ENCODE assay signal across 30 mouse cellular contexts in genomic region chr17:66434566-66434965, GRCm38 (mm10). TPM values are rescaled to one million over a fixed set of nuclear protein-coding genes. Genes with fewer than 3 reads are reported as not detected.
DNase-seq lines count a peak whose midpoint lies in the region; ATAC-seq and TF ChIP-seq lines count a peak whose summit lies in the region.
"Had no signal": no experiment of that assay in that cellular context is flagged by ENCODE, and none has a peak within 500 bp of the region (broad histone marks: within the 10 kb centered on the region; RNA-seq: fewer than 3 reads in every experiment).

No protein-coding gene starts in this region.

- H3K9ac ChIP-seq in hindbrain, embryonic 13.5 days = no peak overlapping the region
- H3K9ac ChIP-seq in hindbrain, embryonic 16.5 days (ENCODE audit: low read depth, low read length) = no peak overlapping the region
- H3K9ac ChIP-seq in forebrain, postnatal 0 days = no peak overlapping the region
- H3K9ac ChIP-seq: kidney, embryonic 15.5 days; limb, embryonic 12.5 days; liver, embryonic 15.5 days; lung, embryonic 14.5 days; neural tube, embryonic 12.5 days had no signal

- peaks cover 62% of the 10 kb centered on the region for H3K4me1 ChIP-seq in hindbrain, embryonic 13.5 days (replicated peaks)
- H3K4me1 ChIP-seq in hindbrain, embryonic 16.5 days (ENCODE audit: control insufficient read depth, insufficient read depth, low read depth, low read length) = peaks cover 3% of the 10 kb centered on the region; the same call in 1 of the 2 replicates
- 0 out of 2 replicates have a peak, but pooled peaks cover 3% of the 10 kb centered on the region for H3K4me1 ChIP-seq in forebrain, postnatal 0 days (ENCODE audit: insufficient read depth)
- H3K4me1 ChIP-seq: liver, embryonic 15.5 days had no signal

- H3K36me3 ChIP-seq in hindbrain, embryonic 13.5 days = peaks cover 37% of the 10 kb centered on the region
- H3K36me3 ChIP-seq in hindbrain, embryonic 16.5 days (ENCODE audit: control insufficient read depth, insufficient read depth, low read length) = 0 out of 2 replicates have a peak, but pooled peaks cover 3% of the 10 kb centered on the region
- peaks cover 16% of the 10 kb centered on the region; the same call in 1 of the 2 replicates for H3K36me3 ChIP-seq in forebrain, postnatal 0 days (ENCODE audit: insufficient read depth)
- H3K36me3 ChIP-seq: liver, embryonic 15.5 days had no signal

- DNase-seq in cerebellum, adult 9-11 months = peak; percentile 59
- DNase-seq in cerebellum, postnatal 36 days = no peak
- DNase-seq in brain, adult 2 months (ENCODE audit: low read depth, low spot score) = peak; percentile 27
- no peak for DNase-seq in forebrain, postnatal 0 days
- no peak for DNase-seq in layer of hippocampus, adult 9-10 months (ENCODE audit: low spot score)
- DNase-seq: adrenal gland, postnatal 10 days; cerebellum, adult 11 months; gastrocnemius, adult 2 months; gastrocnemius, postnatal 36 days; heart, adult 18-20 months; heart, postnatal 4 days; kidney, adult 11 months; kidney, postnatal 25 days; lung, embryonic 14.5 days; lung, postnatal 14 days; right cerebral cortex, postnatal 4 days; thymus, adult 18-20 months; thymus, postnatal 25 days had no signal

- H3K27ac ChIP-seq in hindbrain, embryonic 13.5 days = 0 out of 2 replicates have a peak overlapping the region, but pooled peaks have one; percentile 30
- H3K27ac ChIP-seq in hindbrain, embryonic 16.5 days (ENCODE audit: low read depth, low read length) = no peak overlapping the region
- no peak overlapping the region for H3K27ac ChIP-seq in forebrain, postnatal 0 days (ENCODE audit: low read depth, low read length)
- H3K27ac ChIP-seq: gastrocnemius, adult 2 months; kidney, embryonic 15.5 days; layer of hippocampus, adult 2 months; limb, embryonic 12.5 days; liver, embryonic 15.5 days; neural tube, embryonic 12.5 days; stomach, postnatal 0 days had no signal

- ATAC-seq in hindbrain, embryonic 13.5 days (ENCODE audit: low FRiP score) = no peak
- ATAC-seq in hindbrain, embryonic 16.5 days = no peak
- peak; percentile 32; the same call in 1 of the 2 replicates for ATAC-seq in forebrain, postnatal 0 days
- ATAC-seq: midbrain, embryonic 16.5 days; Patski had no signal

- no peak overlapping the region for H3K4me3 ChIP-seq in hindbrain, embryonic 13.5 days
- H3K4me3 ChIP-seq in hindbrain, embryonic 16.5 days (ENCODE audit: low read length) = no peak overlapping the region
- H3K4me3 ChIP-seq in forebrain, postnatal 0 days (ENCODE audit: low read depth, low read length) = no peak overlapping the region
- H3K4me3 ChIP-seq: gastrocnemius, adult 2 months; kidney, embryonic 15.5 days; layer of hippocampus, adult 2 months; limb, embryonic 12.5 days; liver, embryonic 15.5 days; neural tube, embryonic 12.5 days had no signal

- H3K4me2 ChIP-seq in hindbrain, embryonic 13.5 days = no peak overlapping the region
- H3K4me2 ChIP-seq in hindbrain, embryonic 16.5 days (ENCODE audit: low read length) = no peak overlapping the region
- no peak overlapping the region for H3K4me2 ChIP-seq in forebrain, postnatal 0 days (ENCODE audit: low read depth)
- H3K4me2 ChIP-seq: heart, embryonic 11.5 days; kidney, embryonic 15.5 days; limb, embryonic 12.5 days; liver, embryonic 15.5 days; lung, embryonic 14.5 days; neural tube, embryonic 12.5 days had no signal

- no peaks in the 10 kb centered on the region for H3K9me3 ChIP-seq in hindbrain, embryonic 13.5 days
- no peaks in the 10 kb centered on the region for H3K9me3 ChIP-seq in hindbrain, embryonic 16.5 days (ENCODE audit: control insufficient read depth, low read length)
- H3K9me3 ChIP-seq in forebrain, postnatal 0 days (ENCODE audit: low read length) = no peaks in the 10 kb centered on the region
- H3K9me3 ChIP-seq: kidney, embryonic 15.5 days; limb, embryonic 12.5 days; liver, embryonic 15.5 days; neural tube, embryonic 12.5 days had no signal

- TF ChIP-seq CTCF in forebrain, postnatal 0 days (IDR thresholded peaks at IDR 0.05; ENCODE audit: low read depth) = no peak

- no peaks in the 10 kb centered on the region for H3K27me3 ChIP-seq in hindbrain, embryonic 13.5 days
- H3K27me3 ChIP-seq in hindbrain, embryonic 16.5 days (replicated peaks; ENCODE audit: control insufficient read depth, insufficient read depth, low read length) = no peaks in the 10 kb centered on the region
- H3K27me3 ChIP-seq in forebrain, postnatal 0 days (ENCODE audit: insufficient read depth, low read length) = no peaks in the 10 kb centered on the region
- H3K27me3 ChIP-seq: kidney, embryonic 15.5 days; limb, embryonic 12.5 days; neural tube, embryonic 12.5 days; Patski had no signal

- 82% methylated on average over 7 of the region's 7 CpGs for WGBS in hindbrain, embryonic 13.5 days
- whole genome bisulfite sequencing in hindbrain, embryonic 16.5 days = 81% methylated on average over 7 of the region's 7 CpGs
- WGBS in forebrain, postnatal 0 days = 77% methylated on average over 7 of the region's 7 CpGs

RNA-seq across cellular contexts. Expression of gene Mtcl1, which starts 15.0 kb away (rescaled TPM):
- 50.9 TPM in 2 replicates for polyA plus RNA-seq in hindbrain, embryonic 13.5 days (2015; fragmentation: Nextera tagmentation; extraction: Ambion mirVana)
- polyA plus RNA-seq in hindbrain, embryonic 16.5 days (2015; fragmentation: Nextera tagmentation; extraction: Ambion mirVana) = 28.0 and 33.2 TPM in 2 replicates
- total RNA-seq in forebrain, postnatal 0 days (2014; rRNA removed) = 21.4 and 25.7 TPM in 2 replicates
- polyA plus RNA-seq in forebrain, postnatal 0 days (2015; fragmentation: Nextera tagmentation; extraction: Ambion mirVana) = 6.7 and 8.5 TPM in 2 replicates
- total RNA-seq: MEL had no signal

Comparison
In these comparisons a context has a peak if more than half of its experiments do, and no peak if none do; other contexts are left out.
1. DNase-seq: peak in cerebellum, adult 9-11 months (single experiment) and brain, adult 2 months (single experiment); none in cerebellum, postnatal 36 days (0 of 2), forebrain, postnatal 0 days (single experiment) and layer of hippocampus, adult 9-10 months (single experiment).